Mouse (Mus musculus) erythroblast, embryonic 14.5 days (primary cell): ENCODE measurements around the gene Olfr437. TPM values are rescaled to one million over a fixed set of nuclear protein-coding genes. Genes with fewer than 3 reads are reported as not detected.
"Not testable (repeated sequence)": the region's sequence is repeated elsewhere in the genome, so short reads cannot be mapped to it uniquely, and the experiment has no call there.

Experiments
- H3K27me3 ChIP-seq: 2 replicates; pipeline ENCODE4 v1.6.1; 2012; ENCODE audit warnings: inconsistent platforms; ENCODE audit not compliant: control insufficient read depth
- H3K36me3 ChIP-seq: 2 replicates; pipeline ENCODE4 v1.6.1; 2012; ENCODE audit warnings: mild to moderate bottlenecking, inconsistent platforms; ENCODE audit not compliant: control insufficient read depth
- H3K4me1 ChIP-seq: 2 replicates; pipeline ENCODE4 v1.6.1; 2012; ENCODE audit warnings: inconsistent platforms; ENCODE audit not compliant: control insufficient read depth
- H3K4me3 ChIP-seq: replicated peaks from 2 replicates; pipeline ENCODE3; 2012; ENCODE audit warnings: moderate library complexity, mild to moderate bottlenecking, inconsistent platforms
- H3K9me3 ChIP-seq: 2 replicates; pipeline ENCODE4 v1.6.1; 2012; ENCODE audit warnings: low read length, inconsistent platforms, mixed read lengths; ENCODE audit not compliant: control insufficient read depth
- GATA1 ChIP-seq: IDR thresholded peaks from 2 replicates; pipeline ENCODE4 v1.6.1; 2012; ENCODE audit warnings: low read length, inconsistent platforms, mixed read lengths
- TAL1 ChIP-seq: IDR thresholded peaks from 3 replicates; pipeline ENCODE4 v1.6.1; 2012; ENCODE audit warnings: low read length, inconsistent platforms, mixed read lengths
- polyA plus RNA-seq: library from polyadenylated mRNA; stranded (reverse); fragments of >175 nt; gene quantifications from 2 replicates; pipeline ENCODE4 v1.2.3, GENCODE M21; 2012

Olfr437 gene
- not detected in 2 replicates for polyA plus RNA-seq

DNA sequence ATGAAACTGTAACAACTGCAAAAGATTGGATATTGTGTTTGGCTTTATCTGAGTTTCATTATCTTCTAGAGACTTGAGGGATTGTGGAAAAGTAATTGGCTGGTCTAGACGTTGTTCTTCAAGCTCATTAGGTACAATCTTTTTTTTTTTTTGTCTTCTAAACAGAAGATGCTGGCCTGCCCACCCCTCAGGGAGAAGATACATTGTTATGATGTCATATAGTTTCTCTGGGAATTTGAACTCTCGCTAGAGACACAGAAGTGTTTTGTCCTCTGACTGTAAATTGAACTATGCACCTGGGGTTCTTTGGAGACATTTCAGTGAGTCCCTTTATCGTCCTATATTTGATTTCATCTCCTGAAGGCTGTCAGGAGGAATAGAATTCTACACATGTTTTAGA is at the start of gene Olfr437:
Olfr437 (plus strand) TSS at position 301 of the 400 bp plus-strand sequence.
- Histone ChIP-seq H3K9me3 (no peaks in the 10 kb centered on the region), H3K27me3 (no peaks in the 10 kb centered on the region), H3K4me1 (no peaks in the 10 kb centered on the region), H3K36me3 (no peaks in the 10 kb centered on the region), H3K4me3 (no peak within 1 kb of the TSS)
- TF ChIP-seq GATA1 (no peak), TAL1 (no peak)

DNA sequence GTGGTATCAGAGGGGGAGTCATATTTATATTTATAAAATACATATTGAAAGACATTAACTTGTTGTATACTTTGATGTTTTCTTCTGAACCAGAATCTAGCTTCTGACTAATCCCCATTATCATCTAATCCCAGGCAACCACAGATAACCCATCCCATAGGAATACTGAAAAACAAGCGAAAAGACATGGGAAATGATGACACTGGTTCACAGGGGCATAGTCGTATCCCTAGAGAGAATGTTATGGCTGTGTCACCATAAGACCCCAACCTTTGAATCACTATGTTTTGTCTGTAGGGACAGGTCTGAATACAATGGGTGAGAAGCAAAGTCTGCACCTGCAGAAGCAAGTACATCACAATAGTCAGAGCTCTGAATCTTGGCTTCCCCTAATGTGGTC is 16.8 kb upstream of the Olfr437 start, which contains the start of gene Olfr237-ps1:
Olfr237-ps1 (plus strand) TSS at position 301 of the 400 bp plus-strand sequence.
- H3K27me3 ChIP-seq, H3K9me3 ChIP-seq, H3K4me3 ChIP-seq, H3K4me1 ChIP-seq, H3K36me3 ChIP-seq: not testable (repeated sequence)

DNA sequence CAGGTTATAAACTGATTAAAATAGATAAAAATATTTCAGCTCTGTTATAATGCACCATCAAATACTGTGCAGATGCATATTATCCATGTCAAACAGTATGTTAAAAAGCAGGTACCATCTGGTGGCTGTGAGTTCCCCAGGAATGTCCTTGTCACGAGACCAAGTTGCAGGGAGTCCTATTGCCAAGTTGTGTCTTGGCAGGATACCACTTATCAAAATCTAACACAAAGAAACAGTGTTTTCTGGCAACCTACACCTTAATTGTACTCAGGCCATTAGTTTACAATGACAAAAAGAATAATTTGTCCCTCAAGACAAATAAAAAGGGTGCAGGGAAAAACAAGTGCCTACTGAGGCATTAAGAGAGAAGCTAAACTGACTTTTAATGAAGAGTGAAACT is 3.6 kb upstream of the Olfr437 start:
- H3K4me1 ChIP-seq: no peaks in the 10 kb centered on the region
- H3K9me3 ChIP-seq: no peaks in the 10 kb centered on the region
- H3K36me3 ChIP-seq: no peaks in the 10 kb centered on the region
- no peak overlapping the region for H3K4me3 ChIP-seq
- no peaks in the 10 kb centered on the region for H3K27me3 ChIP-seq
- TF ChIP-seq GATA1: no peak
- TF ChIP-seq TAL1: no peak

DNA sequence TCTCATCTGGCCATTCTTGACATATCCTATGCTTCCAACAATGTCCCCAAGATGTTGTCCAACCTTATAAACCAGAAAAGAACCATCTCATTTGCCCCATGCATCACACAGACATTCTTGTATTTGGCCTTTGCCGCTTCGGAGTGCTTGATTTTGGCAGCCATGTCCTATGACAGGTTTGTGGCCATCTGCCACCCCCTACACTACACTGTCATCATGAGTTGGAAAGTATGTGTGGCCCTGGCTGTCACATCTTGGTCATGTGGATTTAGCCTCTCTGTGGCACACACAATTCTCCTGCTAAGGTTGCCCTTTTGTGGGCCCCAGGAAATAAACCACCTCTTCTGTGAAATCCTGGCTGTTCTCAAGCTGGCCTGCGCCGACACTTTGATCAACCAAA is 4.2 kb downstream of the Olfr437 start:
- TF ChIP-seq TAL1 (no peak), GATA1 (no peak)
- Histone ChIP-seq H3K4me3 (no peak overlapping the region), H3K27me3 (no peaks in the 10 kb centered on the region)

DNA sequence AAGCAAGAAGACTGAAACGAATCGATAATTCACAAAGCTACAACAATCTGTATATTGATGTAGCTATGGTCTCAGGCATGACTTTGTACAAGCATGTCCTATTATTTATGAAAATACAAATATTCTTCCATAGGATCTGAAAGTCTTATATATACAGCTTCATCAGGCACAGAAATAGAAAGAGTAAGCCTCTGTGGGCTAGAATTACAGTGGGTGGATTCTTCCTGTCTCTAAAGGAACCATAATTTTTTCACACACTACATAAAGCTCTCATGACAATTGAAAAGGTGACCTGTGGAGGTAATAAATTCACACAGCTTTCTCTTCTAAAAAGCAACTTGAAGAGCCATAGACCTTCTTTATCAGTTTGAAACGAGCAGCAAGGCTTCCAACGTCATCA is 8.8 kb downstream of the Olfr437 start, which contains the start of gene Olfr13:
Olfr13 (plus strand) TSS at position 301 of the 400 bp plus-strand sequence.
- no peaks in the 10 kb centered on the region for H3K4me1 ChIP-seq
- H3K9me3 ChIP-seq: no peaks in the 10 kb centered on the region
- TF ChIP-seq GATA1: no peak
- TF ChIP-seq TAL1: no peak
- no peaks in the 10 kb centered on the region for H3K36me3 ChIP-seq
- H3K27me3 ChIP-seq: no peaks in the 10 kb centered on the region
- no peak within 1 kb of the TSS for H3K4me3 ChIP-seq

More for the DNA sequence above, 4.2 kb downstream of the Olfr437 start:
- Histone ChIP-seq H3K4me1 (no peaks in the 10 kb centered on the region), H3K36me3 (no peaks in the 10 kb centered on the region), H3K9me3 (no peaks in the 10 kb centered on the region)

DNA sequence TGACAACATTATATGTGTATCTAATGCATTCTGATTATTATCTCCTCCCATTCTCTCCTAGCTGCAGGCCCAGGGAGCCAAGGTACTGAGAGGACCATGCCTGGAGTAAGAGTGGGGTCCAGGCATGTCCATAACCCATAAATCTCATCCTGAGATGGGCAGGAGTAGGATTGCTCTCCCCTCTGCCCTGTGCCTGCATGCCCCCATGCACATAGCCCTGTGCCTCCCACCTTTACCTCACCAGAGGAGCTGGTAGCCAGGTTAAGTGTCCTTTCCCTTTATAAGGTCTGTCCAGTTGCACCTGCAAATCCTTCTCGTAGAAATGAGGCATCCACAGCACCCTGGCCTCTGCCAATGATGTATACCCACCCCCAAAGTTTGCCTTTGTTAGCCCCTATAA is 15.0 kb downstream of the Olfr437 start:
- TF ChIP-seq GATA1 (no peak), TAL1 (no peak)

DNA sequence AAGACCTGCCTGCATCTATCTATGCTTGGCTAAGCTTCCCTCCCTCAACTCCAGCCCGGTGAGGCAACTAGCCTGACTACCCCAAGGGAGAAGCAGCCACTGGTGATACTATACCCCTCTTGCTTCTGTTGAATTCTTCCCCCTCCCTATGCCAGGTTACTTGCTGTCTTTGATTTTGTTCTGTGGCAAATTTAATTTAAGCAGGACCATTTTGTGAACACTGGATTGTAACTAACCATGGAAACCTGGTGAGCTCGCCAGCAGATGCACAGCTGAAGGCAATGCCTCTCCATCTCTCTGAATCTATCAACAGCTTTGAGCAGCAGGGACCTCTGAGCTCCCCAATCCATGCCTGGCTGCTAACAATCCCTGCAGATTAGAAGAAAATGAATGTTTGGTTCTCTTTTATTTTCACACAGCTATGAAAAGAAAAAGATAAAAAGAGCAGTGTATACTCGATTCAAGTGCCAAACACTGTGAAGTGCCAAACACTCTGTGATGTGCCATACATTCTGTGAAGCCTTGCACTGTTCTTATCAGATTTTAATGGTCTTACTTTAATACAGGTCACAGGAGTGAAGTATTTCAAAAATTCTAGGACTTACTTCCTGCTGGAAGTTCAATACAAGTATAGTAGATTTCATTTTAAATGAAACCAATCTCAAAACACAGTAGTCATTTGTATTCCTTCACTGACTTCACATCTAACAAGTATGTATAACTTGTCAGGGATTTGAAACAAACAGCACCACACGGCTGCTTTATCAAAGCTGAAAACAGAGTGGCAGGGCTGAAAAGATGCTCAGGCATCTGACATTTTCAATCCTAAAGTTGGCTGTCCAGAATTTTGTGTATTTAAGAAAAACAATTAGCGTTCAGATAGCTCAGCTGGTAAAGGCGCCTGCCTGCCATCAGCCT is 15.8 kb downstream of the Olfr437 start:
- H3K36me3 ChIP-seq: no peaks in the 10 kb centered on the region
- H3K9me3 ChIP-seq: no peaks in the 10 kb centered on the region
- no peaks in the 10 kb centered on the region for H3K27me3 ChIP-seq
- H3K4me1 ChIP-seq: no peaks in the 10 kb centered on the region
- TF ChIP-seq GATA1: no peak
- TF ChIP-seq TAL1: no peak
- H3K4me3 ChIP-seq: no peak overlapping the region

More for the DNA sequence above, 15.0 kb downstream of the Olfr437 start:
- no peaks in the 10 kb centered on the region for H3K27me3 ChIP-seq
- no peaks in the 10 kb centered on the region for H3K9me3 ChIP-seq
- no peaks in the 10 kb centered on the region for H3K36me3 ChIP-seq
- H3K4me1 ChIP-seq: no peaks in the 10 kb centered on the region
- no peak overlapping the region for H3K4me3 ChIP-seq

DNA sequence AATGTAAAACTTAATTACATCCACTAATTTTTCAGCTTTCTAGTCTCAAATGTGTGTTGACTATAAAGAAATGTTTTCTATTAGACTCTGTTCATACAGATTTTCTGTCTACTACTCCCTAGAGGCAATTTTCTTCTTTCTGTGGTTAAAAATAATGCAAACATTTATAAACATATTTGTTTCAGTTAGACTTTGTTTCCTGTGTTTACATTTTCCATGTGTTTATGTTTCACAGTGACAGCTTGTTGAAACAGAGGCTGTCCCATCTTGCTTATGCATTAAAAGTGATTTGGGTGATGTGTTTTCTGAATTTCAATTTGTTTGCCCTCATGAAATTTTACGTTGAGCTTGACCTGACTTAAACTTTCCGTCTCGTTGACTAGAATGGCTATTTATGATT is 27.9 kb downstream of the Olfr437 start:
- Histone ChIP-seq H3K27me3 (no peaks in the 10 kb centered on the region), H3K4me3 (no peak overlapping the region), H3K4me1 (no peaks in the 10 kb centered on the region), H3K36me3 (no peaks in the 10 kb centered on the region), H3K9me3 (no peaks in the 10 kb centered on the region)
- TF ChIP-seq TAL1: no peak

DNA sequence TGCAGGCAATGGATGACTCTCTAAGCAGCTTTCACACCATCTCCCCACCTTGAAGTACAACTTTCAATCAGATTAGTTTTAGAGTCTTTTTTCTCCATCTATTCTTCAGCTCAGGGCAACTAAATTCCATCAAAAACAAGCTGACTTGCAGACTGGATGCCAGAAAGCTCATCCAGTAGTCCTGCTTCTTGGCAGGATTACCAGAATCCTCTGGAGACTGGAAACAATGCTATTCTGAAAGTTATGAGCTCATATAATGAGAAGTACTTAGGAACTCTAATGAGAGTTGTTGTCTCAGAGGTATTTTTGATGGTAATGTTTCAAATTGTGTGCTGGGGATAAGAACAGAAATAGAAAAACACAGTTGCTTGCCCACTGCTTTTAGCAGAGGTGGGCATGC is 33.7 kb downstream of the Olfr437 start, which contains the start of gene Olfr435:
Olfr435 (plus strand) TSS at position 366 of the 400 bp plus-strand sequence.
- Histone ChIP-seq H3K4me1 (no peaks in the 10 kb centered on the region), H3K9me3 (no peaks in the 10 kb centered on the region), H3K36me3 (no peaks in the 10 kb centered on the region), H3K4me3 (no peak within 1 kb of the TSS), H3K27me3 (no peaks in the 10 kb centered on the region)
- no peak for TF ChIP-seq GATA1
- TF ChIP-seq TAL1: no peak
